Mouse (Mus musculus) lung, embryonic 14.5 days (tissue): ENCODE results near the gene Lurap1l. TPM values are rescaled to one million over a fixed set of nuclear protein-coding genes. Genes with fewer than 3 reads are reported as not detected.

ENCODE experiments used
- ATAC-seq: fragments of 200-750 bp; cut with Nextera tagmentation; 2 replicates; pipeline ENCODE4 v1.8.0; 2017; ENCODE audit warnings: mild to moderate bottlenecking, moderate TSS enrichment, moderate library complexity; ENCODE audit not compliant: insufficient read depth
- DNase-seq: peaks from one replicate; pipeline ENCODE4 v3.0.0-alpha.2; 2015
- H3K27ac ChIP-seq: fragments of 300-500 bp; sonication (generic); 2 replicates; pipeline ENCODE4 v1.5.1; 2014; ENCODE audit warnings: low read depth, mild to moderate bottlenecking, moderate library complexity
- H3K27me3 ChIP-seq: fragments of 300-500 bp; sonication (generic); 2 replicates; pipeline ENCODE4 v1.6.1; 2014; ENCODE audit warnings: low read length, control low read depth; ENCODE audit not compliant: insufficient read depth
- H3K36me3 ChIP-seq: fragments of 300-500 bp; sonication (generic); 2 replicates; pipeline ENCODE4 v1.6.1; 2014; ENCODE audit warnings: control low read depth; ENCODE audit not compliant: insufficient read depth
- H3K4me1 ChIP-seq: fragments of 300-500 bp; sonication (generic); 2 replicates; pipeline ENCODE4 v1.6.1; 2014; ENCODE audit warnings: antibody characterized with exemption, control low read depth; ENCODE audit not compliant: insufficient read depth
- H3K4me2 ChIP-seq: fragments of 300-500 bp; sonication (generic); 2 replicates; pipeline ENCODE4 v1.6.1; 2014; ENCODE audit warnings: mild to moderate bottlenecking
- H3K4me3 ChIP-seq: fragments of 300-500 bp; sonication (generic); 2 replicates; pipeline ENCODE4 v1.5.1; 2014; ENCODE audit warnings: low read depth, low read length
- H3K9ac ChIP-seq: fragments of 300-500 bp; sonication (generic); 2 replicates; pipeline ENCODE4 v1.6.1; 2014
- H3K9me3 ChIP-seq: fragments of 300-500 bp; sonication (generic); 2 replicates; pipeline ENCODE4 v1.6.1; 2016; ENCODE audit warnings: low read depth, low read length, control low read depth
- CTCF ChIP-seq: IDR thresholded peaks from 2 replicates; pipeline ENCODE4 v1.5.1; 2016; ENCODE audit warnings: antibody characterized with exemption, low read depth
- WGBS: fragments of 180-500 bp; shearing (Covaris S2); extraction: QIAGEN DNeasy Blood & Tissue Kit; methylation state at CpG from one replicate; pipeline ENCODE4 v1.1.7; 2014; 5-methylcytosine and 5-hydroxymethylcytosine counted together
- polyA plus RNA-seq: library from polyadenylated mRNA; unstranded; fragments of >200 nt; fragmentation: Nextera tagmentation; extraction: Ambion mirVana; gene quantifications from 2 replicates; pipeline ENCODE4 v1.2.1, GENCODE M21; 2014

Gene Lurap1l
- polyA plus RNA-seq, 1 experiment from 2014 or later = 25.9 TPM

GRCm38 (mm10) chr4:80874121-80874859, 36.2 kb upstream of the Lurap1l start:
- ATAC-seq = no peak; the same call in 1 of the 2 replicates
- no peak for TF ChIP-seq CTCF
- no peak overlapping the region for H3K27ac ChIP-seq
- no peak for DNase-seq
- no peaks in the 10 kb centered on the region for H3K36me3 ChIP-seq
- no peak overlapping the region for H3K4me2 ChIP-seq
- H3K9me3 ChIP-seq = no peaks in the 10 kb centered on the region
- no peak overlapping the region for H3K4me3 ChIP-seq
- no peaks in the 10 kb centered on the region for H3K27me3 ChIP-seq
- 34% methylated on average over 5 of the region's 5 CpGs for WGBS
- no peak overlapping the region for H3K9ac ChIP-seq
- peaks cover 4% of the 10 kb centered on the region; the same call in 1 of the 2 replicates for H3K4me1 ChIP-seq

GRCm38 (mm10) chr4:80875055-80875454, 35.4 kb upstream of the Lurap1l start:
- Histone ChIP-seq H3K9ac (no peak overlapping the region), H3K27ac (no peak overlapping the region), H3K36me3 (no peaks in the 10 kb centered on the region), H3K9me3 (no peaks in the 10 kb centered on the region), H3K4me1 (peaks cover 4% of the 10 kb centered on the region; the same call in 1 of the 2 replicates), H3K4me3 (no peak overlapping the region), H3K27me3 (no peaks in the 10 kb centered on the region), H3K4me2 (no peak overlapping the region)
- TF ChIP-seq CTCF = no peak
- ATAC-seq (peak; percentile 45), DNase-seq (peak; percentile 42)
- WGBS = 49% methylated on average over 4 of the region's 4 CpGs

- H3K9me3 ChIP-seq = no peaks in the 10 kb centered on the region
- H3K27me3 ChIP-seq = no peaks in the 10 kb centered on the region
- WGBS = 75% methylated on average over 1 of the region's 1 CpGs
- no peaks in the 10 kb centered on the region for H3K4me1 ChIP-seq
- TF ChIP-seq CTCF = no peak
- no peak for ATAC-seq
- no peak overlapping the region for H3K9ac ChIP-seq
- H3K36me3 ChIP-seq = no peaks in the 10 kb centered on the region
- DNase-seq = no peak
- H3K4me3 ChIP-seq = no peak overlapping the region
- no peak overlapping the region for H3K27ac ChIP-seq
- no peak overlapping the region for H3K4me2 ChIP-seq
These were observed 28.3 kb upstream of the Lurap1l start for GRCm38 (mm10) chr4:80881996-80882599.

- DNase-seq = no peak
- no peaks in the 10 kb centered on the region for H3K9me3 ChIP-seq
- no peak overlapping the region for H3K4me3 ChIP-seq
- H3K9ac ChIP-seq = no peak overlapping the region
- no peak for TF ChIP-seq CTCF
- no peaks in the 10 kb centered on the region for H3K4me1 ChIP-seq
- H3K4me2 ChIP-seq = no peak overlapping the region
- H3K36me3 ChIP-seq = no peaks in the 10 kb centered on the region
- no peak for ATAC-seq
- WGBS = 70% methylated on average over 4 of the region's 4 CpGs
- no peaks in the 10 kb centered on the region for H3K27me3 ChIP-seq
- no peak overlapping the region for H3K27ac ChIP-seq
These were observed 23.8 kb upstream of the Lurap1l start for GRCm38 (mm10) chr4:80886631-80887030.

GRCm38 (mm10) chr4:80891004-80891403, 19.4 kb upstream of the Lurap1l start:
- no peak overlapping the region for H3K4me3 ChIP-seq
- DNase-seq = no peak
- no peak overlapping the region for H3K27ac ChIP-seq
- H3K9ac ChIP-seq = no peak overlapping the region
- no peaks in the 10 kb centered on the region for H3K36me3 ChIP-seq
- 0 out of 2 replicates have a peak, but pooled peaks cover 5% of the 10 kb centered on the region for H3K4me1 ChIP-seq
- no peaks in the 10 kb centered on the region for H3K27me3 ChIP-seq
- TF ChIP-seq CTCF = no peak
- ATAC-seq = no peak
- H3K9me3 ChIP-seq = no peaks in the 10 kb centered on the region
- 90% methylated on average over 6 of the region's 6 CpGs for WGBS
- H3K4me2 ChIP-seq = no peak overlapping the region

- ATAC-seq (peak; percentile 82), DNase-seq (peak; percentile 78)
- H3K4me3 ChIP-seq = no peak overlapping the region
- H3K9ac ChIP-seq = no peak overlapping the region
- H3K27ac ChIP-seq = peak overlapping the region; percentile 77; the same call in 1 of the 2 replicates
- no peak overlapping the region for H3K4me2 ChIP-seq
- no peak for TF ChIP-seq CTCF
- 29% methylated on average over 4 of the region's 4 CpGs for WGBS
- H3K36me3 ChIP-seq = no peaks in the 10 kb centered on the region
- H3K27me3 ChIP-seq = no peaks in the 10 kb centered on the region
- H3K4me1 ChIP-seq = 0 out of 2 replicates have a peak, but pooled peaks cover 5% of the 10 kb centered on the region
- no peaks in the 10 kb centered on the region for H3K9me3 ChIP-seq
These were observed 15.1 kb upstream of the Lurap1l start for GRCm38 (mm10) chr4:80895278-80895894.

- WGBS = 52% methylated on average over 3 of the region's 3 CpGs
- Histone ChIP-seq H3K36me3 (no peaks in the 10 kb centered on the region), H3K4me3 (no peak overlapping the region), H3K9ac (no peak overlapping the region), H3K4me1 (no peaks in the 10 kb centered on the region), H3K27ac (no peak overlapping the region), H3K27me3 (no peaks in the 10 kb centered on the region), H3K9me3 (no peaks in the 10 kb centered on the region), H3K4me2 (no peak overlapping the region)
- ATAC-seq (no peak), DNase-seq (no peak)
- TF ChIP-seq CTCF = no peak
These were observed 3.7 kb upstream of the Lurap1l start for GRCm38 (mm10) chr4:80906726-80907125.
